Mouse (Mus musculus) intestine, embryonic 15.5 days (tissue): ENCODE results near the gene Myh2. TPM values are rescaled to one million over a fixed set of nuclear protein-coding genes. Genes with fewer than 3 reads are reported as not detected.

Experiments
- ATAC-seq: fragments of 200-750 bp; cut with Nextera tagmentation; 2 replicates; pipeline ENCODE4 v1.8.0; 2017; ENCODE audit warnings: moderate TSS enrichment, moderate library complexity
- H3K27ac ChIP-seq: fragments of 300-500 bp; sonication (generic); 2 replicates; pipeline ENCODE4 v1.5.1; 2015; ENCODE audit warnings: mild to moderate bottlenecking, inconsistent platforms
- H3K27me3 ChIP-seq: fragments of 300-500 bp; sonication (generic); replicated peaks from 2 replicates; pipeline ENCODE4 v1.6.1; 2015; ENCODE audit warnings: inconsistent platforms
- H3K36me3 ChIP-seq: fragments of 300-500 bp; sonication (generic); 2 replicates; pipeline ENCODE4 v1.6.1; 2015; ENCODE audit warnings: inconsistent platforms
- H3K4me1 ChIP-seq: fragments of 300-500 bp; sonication (generic); replicated peaks from 2 replicates; pipeline ENCODE4 v1.6.1; 2015; ENCODE audit warnings: inconsistent platforms
- H3K4me2 ChIP-seq: fragments of 300-500 bp; sonication (generic); replicated peaks from 2 replicates; pipeline ENCODE4 v1.6.1; 2015; ENCODE audit warnings: mild to moderate bottlenecking, inconsistent platforms
- H3K4me3 ChIP-seq: fragments of 300-500 bp; sonication (generic); replicated peaks from 2 replicates; pipeline ENCODE4 v1.5.1; 2015; ENCODE audit warnings: inconsistent platforms
- H3K9ac ChIP-seq: fragments of 300-500 bp; sonication (generic); 2 replicates; pipeline ENCODE4 v1.6.1; 2015; ENCODE audit warnings: inconsistent platforms
- H3K9me3 ChIP-seq: fragments of 300-500 bp; sonication (generic); 2 replicates; pipeline ENCODE4 v1.6.1; 2016; ENCODE audit warnings: inconsistent platforms
- WGBS: fragments of 180-500 bp; shearing (Covaris S2); methylation state at CpG from one replicate; pipeline ENCODE4 v1.1.7; 2015; 5-methylcytosine and 5-hydroxymethylcytosine counted together
- polyA plus RNA-seq: library from polyadenylated mRNA; unstranded; fragments of >200 nt; fragmentation: Nextera tagmentation; extraction: Ambion mirVana; gene quantifications from 2 replicates; pipeline ENCODE4 v1.2.1, GENCODE M21; 2015

The Myh2 gene
- polyA plus RNA-seq, 1 experiment from 2014 or later, result not detected

- Histone ChIP-seq H3K27ac (no peak overlapping the region), H3K9ac (no peak overlapping the region), H3K9me3 (no peaks in the 10 kb centered on the region), H3K4me1 (no peaks in the 10 kb centered on the region), H3K4me2 (no peak overlapping the region), H3K4me3 (no peak overlapping the region), H3K36me3 (no peaks in the 10 kb centered on the region), H3K27me3 (no peaks in the 10 kb centered on the region)
- ATAC-seq, result no peak
- WGBS, result 86% methylated on average over 5 of the region's 5 CpGs
Measured at GRCm38 (mm10) chr11:67145482-67146408, 25.1 kb upstream of the Myh2 start.

GRCm38 (mm10) chr11:67146409-67147282, 24.2 kb upstream of the Myh2 start:
- WGBS, result 89% methylated on average over 4 of the region's 4 CpGs
- Histone ChIP-seq H3K4me3 (no peak overlapping the region), H3K27ac (no peak overlapping the region), H3K27me3 (no peaks in the 10 kb centered on the region), H3K9ac (no peak overlapping the region), H3K9me3 (no peaks in the 10 kb centered on the region), H3K4me1 (no peaks in the 10 kb centered on the region), H3K36me3 (no peaks in the 10 kb centered on the region), H3K4me2 (no peak overlapping the region)
- ATAC-seq, result no peak

- Histone ChIP-seq H3K4me2 (no peak overlapping the region), H3K27me3 (no peaks in the 10 kb centered on the region), H3K9ac (no peak overlapping the region), H3K9me3 (no peaks in the 10 kb centered on the region), H3K4me1 (no peaks in the 10 kb centered on the region), H3K27ac (no peak overlapping the region), H3K4me3 (no peak overlapping the region), H3K36me3 (no peaks in the 10 kb centered on the region)
- ATAC-seq, result no peak
- WGBS, result 90% methylated on average over 12 of the region's 12 CpGs
Measured at GRCm38 (mm10) chr11:67147283-67147921, 23.4 kb upstream of the Myh2 start.

GRCm38 (mm10) chr11:67148286-67149012, 22.4 kb upstream of the Myh2 start:
- 87% methylated on average over 4 of the region's 4 CpGs for WGBS

GRCm38 (mm10) chr11:67150237-67150636, 20.6 kb upstream of the Myh2 start:
- H3K4me1 ChIP-seq, result no peaks in the 10 kb centered on the region
- H3K27me3 ChIP-seq, result no peaks in the 10 kb centered on the region
- no peak overlapping the region for H3K4me3 ChIP-seq
- WGBS, result 85% methylated on average over 2 of the region's 2 CpGs
- no peak overlapping the region for H3K4me2 ChIP-seq
- no peaks in the 10 kb centered on the region for H3K9me3 ChIP-seq
- no peak for ATAC-seq
- no peak overlapping the region for H3K9ac ChIP-seq
- H3K27ac ChIP-seq, result no peak overlapping the region
- H3K36me3 ChIP-seq, result no peaks in the 10 kb centered on the region

More at GRCm38 (mm10) chr11:67148286-67149012, 22.4 kb upstream of the Myh2 start:
- Histone ChIP-seq H3K9ac (no peak overlapping the region), H3K4me3 (no peak overlapping the region), H3K27ac (no peak overlapping the region), H3K9me3 (no peaks in the 10 kb centered on the region), H3K4me2 (no peak overlapping the region), H3K4me1 (no peaks in the 10 kb centered on the region), H3K36me3 (no peaks in the 10 kb centered on the region), H3K27me3 (no peaks in the 10 kb centered on the region)
- no peak for ATAC-seq

- 64% methylated on average over 3 of the region's 3 CpGs for WGBS
- Histone ChIP-seq H3K9ac (no peak overlapping the region), H3K4me1 (no peaks in the 10 kb centered on the region), H3K27me3 (no peaks in the 10 kb centered on the region), H3K27ac (no peak overlapping the region), H3K4me2 (no peak overlapping the region), H3K36me3 (no peaks in the 10 kb centered on the region), H3K9me3 (no peaks in the 10 kb centered on the region), H3K4me3 (no peak overlapping the region)
- no peak for ATAC-seq
Measured at GRCm38 (mm10) chr11:67151159-67151558, 19.7 kb upstream of the Myh2 start.

- no peak for ATAC-seq
- H3K4me2 ChIP-seq, result no peak overlapping the region
- H3K27me3 ChIP-seq, result no peaks in the 10 kb centered on the region
- 90% methylated on average over 16 of the region's 16 CpGs for WGBS
- H3K4me3 ChIP-seq, result no peak overlapping the region
- no peaks in the 10 kb centered on the region for H3K4me1 ChIP-seq
- no peaks in the 10 kb centered on the region for H3K9me3 ChIP-seq
- no peaks in the 10 kb centered on the region for H3K36me3 ChIP-seq
- no peak overlapping the region for H3K27ac ChIP-seq
- no peak overlapping the region for H3K9ac ChIP-seq
Measured at GRCm38 (mm10) chr11:67151651-67152630, 18.9 kb upstream of the Myh2 start.

- H3K36me3 ChIP-seq, result no peaks in the 10 kb centered on the region
- H3K4me1 ChIP-seq, result no peaks in the 10 kb centered on the region
- H3K9ac ChIP-seq, result no peak overlapping the region
- no peak overlapping the region for H3K27ac ChIP-seq
- WGBS, result 14% methylated on average over 1 of the region's 1 CpGs
- H3K4me3 ChIP-seq, result no peak overlapping the region
- H3K4me2 ChIP-seq, result no peak overlapping the region
- no peaks in the 10 kb centered on the region for H3K9me3 ChIP-seq
- no peaks in the 10 kb centered on the region for H3K27me3 ChIP-seq
- no peak for ATAC-seq
Measured at GRCm38 (mm10) chr11:67153123-67153522, 17.7 kb upstream of the Myh2 start.

- 78% methylated on average over 1 of the region's 1 CpGs for WGBS
- Histone ChIP-seq H3K4me1 (no peaks in the 10 kb centered on the region), H3K27me3 (no peaks in the 10 kb centered on the region), H3K9me3 (no peaks in the 10 kb centered on the region), H3K27ac (no peak overlapping the region), H3K36me3 (no peaks in the 10 kb centered on the region), H3K4me2 (no peak overlapping the region), H3K9ac (no peak overlapping the region), H3K4me3 (no peak overlapping the region)
- ATAC-seq, result no peak
Measured at GRCm38 (mm10) chr11:67153843-67154242, 17.0 kb upstream of the Myh2 start.

- H3K9ac ChIP-seq, result no peak overlapping the region
- H3K9me3 ChIP-seq, result no peaks in the 10 kb centered on the region
- ATAC-seq, result no peak
- H3K4me3 ChIP-seq, result no peak overlapping the region
- H3K27ac ChIP-seq, result no peak overlapping the region
- WGBS, result 86% methylated on average over 2 of the region's 2 CpGs
- no peak overlapping the region for H3K4me2 ChIP-seq
- H3K36me3 ChIP-seq, result no peaks in the 10 kb centered on the region
- H3K27me3 ChIP-seq, result no peaks in the 10 kb centered on the region
- no peaks in the 10 kb centered on the region for H3K4me1 ChIP-seq
Measured at GRCm38 (mm10) chr11:67155650-67156049, 15.2 kb upstream of the Myh2 start.

GRCm38 (mm10) chr11:67160131-67160530, 10.7 kb upstream of the Myh2 start:
- Histone ChIP-seq H3K36me3 (no peaks in the 10 kb centered on the region), H3K4me1 (no peaks in the 10 kb centered on the region), H3K27me3 (no peaks in the 10 kb centered on the region), H3K4me3 (no peak overlapping the region), H3K9ac (no peak overlapping the region), H3K9me3 (no peaks in the 10 kb centered on the region), H3K4me2 (no peak overlapping the region), H3K27ac (no peak overlapping the region)
- ATAC-seq, result no peak
- 94% methylated on average over 3 of the region's 3 CpGs for WGBS
